Mouse (Mus musculus): ENCODE data around the gene Acot5. TPM values are rescaled to one million over a fixed set of nuclear protein-coding genes. Genes with fewer than 3 reads are reported as not detected.

Acot5 gene
- total RNA-seq, 1 experiment: not detected

GRCm38 (mm10) chr12:84062336-84062735, 6.8 kb upstream of the Acot5 start:
- no peaks in the 10 kb centered on the region for H3K36me3 ChIP-seq (ENCODE audit: control insufficient read depth, insufficient read depth, low read length, poor library complexity, severe bottlenecking)
- TF ChIP-seq ZC3H11A (IDR thresholded peaks at IDR 0.05; ENCODE audit: borderline replicate concordance, low read depth, low read length) (no peak), MAFK (IDR thresholded peaks at IDR 0.05; ENCODE audit: insufficient read depth, low read depth, low read length) (no peak), HCFC1 (IDR thresholded peaks at IDR 0.05; ENCODE audit: borderline replicate concordance, insufficient read depth, low read length) (no peak), CHD2 (IDR thresholded peaks at IDR 0.05; ENCODE audit: low read depth, low read length) (no peak)
- in situ Hi-C loops (cut with MboI; ENCODE audit: low sequenced_read_pairs in 2 of 2, unreplicated experiment in 2 of 2): no loop called here
- H3K9me3 ChIP-seq (ENCODE audit: control insufficient read depth, insufficient read depth, low read depth, low read length): no peaks in the 10 kb centered on the region
- no peak overlapping the region for H3K27ac ChIP-seq (ENCODE audit: insufficient read depth, low read depth, low read length, poor library complexity, severe bottlenecking)
- H3K4me3 ChIP-seq (ENCODE audit: insufficient read depth in 1 of 2, low read depth in 1 of 2, low read length in 2 of 2, poor library complexity in 1 of 2, severe bottlenecking in 1 of 2): peak overlapping the region in 1 of 2 experiments; percentile 31; a peak in 2 of 4 replicates
- peak overlapping the region; percentile 2; the same call in 1 of the 2 replicates for H3K9ac ChIP-seq (ENCODE audit: insufficient read depth, low read depth, low read length, poor library complexity, severe bottlenecking)
- DNase-seq (ENCODE audit: low read depth, low spot score): no peak
- H3K4me1 ChIP-seq (ENCODE audit: control insufficient read depth in 2 of 2, insufficient read depth in 2 of 2, low read length in 2 of 2, poor library complexity in 1 of 2): peaks cover 0 to 2% of the 10 kb centered on the region in 2 experiments; a peak in 1 of 4 replicates

DNA sequence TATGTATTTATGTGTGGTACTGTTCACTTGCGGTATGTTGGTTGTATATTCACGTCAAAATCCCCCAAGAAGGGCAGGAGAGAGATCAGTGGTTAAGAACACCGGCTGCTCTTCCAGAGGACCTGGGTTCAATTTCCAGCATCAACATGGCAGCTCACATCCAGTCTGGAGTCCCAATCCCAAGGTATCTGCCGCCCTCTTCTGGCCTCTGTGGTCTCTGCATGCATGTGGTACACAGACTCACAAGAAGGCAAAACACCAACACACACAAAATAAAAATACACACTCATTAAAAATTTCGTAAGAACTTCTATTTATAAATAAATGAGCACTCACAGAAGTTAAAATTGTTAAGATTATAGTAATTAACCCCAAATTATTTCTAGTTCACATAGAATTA, 5.9 kb upstream of the Acot5 start:
- DNase-seq (ENCODE audit: low read depth, low spot score): peak; percentile 67
- Histone ChIP-seq H3K4me3 (ENCODE audit: insufficient read depth in 1 of 2, low read depth in 1 of 2, low read length in 2 of 2, poor library complexity in 1 of 2, severe bottlenecking in 1 of 2) (no peak overlapping the region), H3K27ac (ENCODE audit: insufficient read depth, low read depth, low read length, poor library complexity, severe bottlenecking) (no peak overlapping the region), H3K36me3 (ENCODE audit: control insufficient read depth, insufficient read depth, low read length, poor library complexity, severe bottlenecking) (no peaks in the 10 kb centered on the region), H3K4me1 (ENCODE audit: control insufficient read depth in 2 of 2, insufficient read depth in 2 of 2, low read length in 2 of 2, poor library complexity in 1 of 2) (peaks cover 0 to 2% of the 10 kb centered on the region in 2 experiments; a peak in 1 of 4 replicates), H3K9me3 (ENCODE audit: control insufficient read depth, insufficient read depth, low read depth, low read length) (no peaks in the 10 kb centered on the region), H3K9ac (ENCODE audit: insufficient read depth, low read depth, low read length, poor library complexity, severe bottlenecking) (no peak overlapping the region)
- in situ Hi-C loops (cut with MboI; ENCODE audit: low sequenced_read_pairs in 2 of 2, unreplicated experiment in 2 of 2): no loop called here
- TF ChIP-seq ZC3H11A (IDR thresholded peaks at IDR 0.05; ENCODE audit: borderline replicate concordance, low read depth, low read length): peak; percentile 91
- TF ChIP-seq HCFC1 (IDR thresholded peaks at IDR 0.05; ENCODE audit: borderline replicate concordance, insufficient read depth, low read length): no peak
- TF ChIP-seq ZNF384 (IDR thresholded peaks at IDR 0.05; ENCODE audit: low read depth, low read length): no peak
- no peak for TF ChIP-seq CHD2 (IDR thresholded peaks at IDR 0.05; ENCODE audit: low read depth, low read length)

DNA sequence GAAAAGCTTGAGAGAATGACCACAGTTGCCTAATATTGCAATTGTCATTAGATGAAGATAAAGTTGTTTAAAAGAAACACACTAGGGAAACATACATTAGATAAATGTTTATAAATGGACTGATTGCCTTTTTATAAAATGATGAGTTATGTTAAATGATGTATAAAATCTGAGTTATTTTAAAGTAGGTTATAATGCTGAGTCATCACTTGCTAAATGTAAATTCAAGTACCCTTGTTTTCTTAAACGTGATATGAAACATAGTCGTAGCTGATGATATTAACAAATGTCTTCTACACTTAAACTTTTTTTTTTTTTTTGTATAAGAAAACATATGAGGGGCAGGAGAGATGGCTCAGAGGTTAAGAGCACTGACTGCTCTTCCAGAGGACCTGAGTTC, 5.3 kb upstream of the Acot5 start:
- in situ Hi-C loops (cut with MboI; ENCODE audit: low sequenced_read_pairs in 2 of 2, unreplicated experiment in 2 of 2): no loop called here
- H3K36me3 ChIP-seq (ENCODE audit: control insufficient read depth, insufficient read depth, low read length, poor library complexity, severe bottlenecking): no peaks in the 10 kb centered on the region

GRCm38 (mm10) chr12:84064621-84065020, 4.5 kb upstream of the Acot5 start:
- Histone ChIP-seq H3K4me1 (ENCODE audit: control insufficient read depth in 2 of 2, insufficient read depth in 2 of 2, low read length in 2 of 2, poor library complexity in 1 of 2) (peaks cover 0 to 2% of the 10 kb centered on the region in 2 experiments; a peak in 1 of 4 replicates), H3K4me3 (ENCODE audit: insufficient read depth in 1 of 2, low read depth in 1 of 2, low read length in 2 of 2, poor library complexity in 1 of 2, severe bottlenecking in 1 of 2) (no peak overlapping the region), H3K27ac (ENCODE audit: insufficient read depth, low read depth, low read length, poor library complexity, severe bottlenecking) (no peak overlapping the region), H3K9ac (ENCODE audit: insufficient read depth, low read depth, low read length, poor library complexity, severe bottlenecking) (no peak overlapping the region), H3K9me3 (ENCODE audit: control insufficient read depth, insufficient read depth, low read depth, low read length) (no peaks in the 10 kb centered on the region), H3K36me3 (ENCODE audit: control insufficient read depth, insufficient read depth, low read length, poor library complexity, severe bottlenecking) (no peaks in the 10 kb centered on the region)
- DNase-seq (ENCODE audit: low read depth, low spot score): no peak
- TF ChIP-seq CHD2 (IDR thresholded peaks at IDR 0.05; ENCODE audit: low read depth, low read length) (no peak), ZC3H11A (IDR thresholded peaks at IDR 0.05; ENCODE audit: borderline replicate concordance, low read depth, low read length) (no peak), HCFC1 (IDR thresholded peaks at IDR 0.05; ENCODE audit: borderline replicate concordance, insufficient read depth, low read length) (no peak), MAFK (IDR thresholded peaks at IDR 0.05; ENCODE audit: insufficient read depth, low read depth, low read length) (no peak), ZNF384 (IDR thresholded peaks at IDR 0.05; ENCODE audit: low read depth, low read length) (no peak)
- in situ Hi-C loops (cut with MboI; ENCODE audit: low sequenced_read_pairs in 2 of 2, unreplicated experiment in 2 of 2): no loop called here

More for the DNA sequence above, 5.3 kb upstream of the Acot5 start:
- TF ChIP-seq CHD2 (IDR thresholded peaks at IDR 0.05; ENCODE audit: low read depth, low read length) (no peak), MAFK (IDR thresholded peaks at IDR 0.05; ENCODE audit: insufficient read depth, low read depth, low read length) (peak; percentile 90)
- H3K9ac ChIP-seq (ENCODE audit: insufficient read depth, low read depth, low read length, poor library complexity, severe bottlenecking): no peak overlapping the region
- no peaks in the 10 kb centered on the region for H3K9me3 ChIP-seq (ENCODE audit: control insufficient read depth, insufficient read depth, low read depth, low read length)
- no peak for DNase-seq (ENCODE audit: low read depth, low spot score)
- H3K27ac ChIP-seq (ENCODE audit: insufficient read depth, low read depth, low read length, poor library complexity, severe bottlenecking): no peak overlapping the region
- no peak overlapping the region for H3K4me3 ChIP-seq (ENCODE audit: insufficient read depth in 1 of 2, low read depth in 1 of 2, low read length in 2 of 2, poor library complexity in 1 of 2, severe bottlenecking in 1 of 2)
- peaks cover 0 to 2% of the 10 kb centered on the region in 2 experiments; a peak in 1 of 4 replicates for H3K4me1 ChIP-seq (ENCODE audit: control insufficient read depth in 2 of 2, insufficient read depth in 2 of 2, low read length in 2 of 2, poor library complexity in 1 of 2)

DNA sequence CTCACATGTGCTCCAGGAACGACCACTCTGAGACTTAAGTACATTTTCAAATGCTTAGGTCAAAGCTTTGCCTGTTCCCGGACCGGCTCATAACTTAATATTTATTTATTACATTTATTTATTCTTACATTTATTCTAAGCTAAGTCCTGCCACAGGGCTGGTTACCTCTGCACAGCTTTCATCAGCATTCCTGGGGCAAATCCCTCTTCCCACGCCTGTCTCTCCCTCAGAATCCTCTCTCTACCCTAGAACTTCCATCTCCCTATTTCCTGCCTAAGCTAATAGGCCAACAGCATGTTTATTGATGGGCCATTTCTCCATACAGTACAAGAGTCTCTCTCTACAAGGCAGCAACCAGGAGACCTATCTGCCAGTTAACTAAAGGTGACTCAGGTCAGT, 1.4 kb upstream of the Acot5 start:
- Histone ChIP-seq H3K27ac (ENCODE audit: insufficient read depth, low read depth, low read length, poor library complexity, severe bottlenecking) (no peak overlapping the region), H3K9ac (ENCODE audit: insufficient read depth, low read depth, low read length, poor library complexity, severe bottlenecking) (no peak overlapping the region), H3K4me3 (ENCODE audit: insufficient read depth in 1 of 2, low read depth in 1 of 2, low read length in 2 of 2, poor library complexity in 1 of 2, severe bottlenecking in 1 of 2) (no peak overlapping the region), H3K4me1 (ENCODE audit: control insufficient read depth in 2 of 2, insufficient read depth in 2 of 2, low read length in 2 of 2, poor library complexity in 1 of 2) (no peaks in the 10 kb centered on the region), H3K36me3 (ENCODE audit: control insufficient read depth, insufficient read depth, low read length, poor library complexity, severe bottlenecking) (no peaks in the 10 kb centered on the region), H3K9me3 (ENCODE audit: control insufficient read depth, insufficient read depth, low read depth, low read length) (no peaks in the 10 kb centered on the region)
- no peak for DNase-seq (ENCODE audit: low read depth, low spot score)
- in situ Hi-C loops (cut with MboI; ENCODE audit: low sequenced_read_pairs in 2 of 2, unreplicated experiment in 2 of 2): no loop called here
- no peak for TF ChIP-seq ZNF384 (IDR thresholded peaks at IDR 0.05; ENCODE audit: low read depth, low read length)
- TF ChIP-seq CHD2 (IDR thresholded peaks at IDR 0.05; ENCODE audit: low read depth, low read length): no peak
- no peak for TF ChIP-seq MAFK (IDR thresholded peaks at IDR 0.05; ENCODE audit: insufficient read depth, low read depth, low read length)
- no peak for TF ChIP-seq HCFC1 (IDR thresholded peaks at IDR 0.05; ENCODE audit: borderline replicate concordance, insufficient read depth, low read length)
- TF ChIP-seq ZC3H11A (IDR thresholded peaks at IDR 0.05; ENCODE audit: borderline replicate concordance, low read depth, low read length): no peak
